Mouse (Mus musculus) heart, adult 2 months (tissue): ENCODE measurements at regions not wholly inside any gene's neighbourhood (a gene's known extent, or its start where the extent isn't known, plus 50 kb on each side); places are given as distances from the start of the nearest gene placed in this dataset.

Source experiments
- DNase-seq, 2 experiments: peaks; one replicate each; pipeline ENCODE4 v3.0.0; 2021
- H3K27ac ChIP-seq: fragments of 200-600 bp; 2 replicates; pipeline ENCODE4 v1.8.1; 2022
- H3K27me3 ChIP-seq: fragments of 200-500 bp; 2 replicates; pipeline ENCODE4 v1.6.1; 2012; ENCODE audit warnings: mild to moderate bottlenecking, low read length, inconsistent platforms, mixed read lengths; ENCODE audit not compliant: control insufficient read depth, insufficient read depth
- H3K36me3 ChIP-seq: fragments of 200-500 bp; 2 replicates; pipeline ENCODE4 v1.6.1; 2012; ENCODE audit warnings: low read length, inconsistent platforms; ENCODE audit not compliant: control insufficient read depth, insufficient read depth
- H3K4me1 ChIP-seq: fragments of 200-500 bp; 2 replicates; pipeline ENCODE4 v1.6.1; 2011; ENCODE audit warnings: low read length; ENCODE audit not compliant: control insufficient read depth, insufficient read depth
- H3K4me3 ChIP-seq: fragments of 200-600 bp; 2 replicates; pipeline ENCODE4 v1.8.1; 2022
- H3K79me2 ChIP-seq: fragments of 200-500 bp; replicated peaks from 2 replicates; pipeline ENCODE4 v1.6.1; 2012; ENCODE audit warnings: mild to moderate bottlenecking, inconsistent platforms, low read length, moderate library complexity, mixed read lengths; ENCODE audit not compliant: control insufficient read depth, insufficient read depth
- H3K9ac ChIP-seq: fragments of 200-500 bp; 2 replicates; pipeline ENCODE4 v1.6.1; 2012; ENCODE audit warnings: low read depth, mild to moderate bottlenecking, control low read depth, inconsistent platforms, low read length, mixed read lengths
- CTCF ChIP-seq: fragments of 200-600 bp; IDR thresholded peaks from 2 replicates; pipeline ENCODE4 v1.8.1; 2022; ENCODE audit warnings: antibody characterized with exemption, mild to moderate bottlenecking, moderate library complexity
- EP300 ChIP-seq: fragments of 200-500 bp; IDR thresholded peaks from 2 replicates; pipeline ENCODE4 v1.6.1; 2011; ENCODE audit warnings: low read depth, low read length, control low read depth; ENCODE audit not compliant: insufficient read depth
- POLR2A ChIP-seq: fragments of 200-500 bp; IDR thresholded peaks from 2 replicates; pipeline ENCODE4 v1.6.1; 2011; ENCODE audit warnings: mild to moderate bottlenecking, low read depth, low read length, control low read depth; ENCODE audit not compliant: insufficient read depth
- WGBS: fragments of 180-500 bp; shearing (Covaris S2); methylation state at CpG from one replicate; pipeline ENCODE4 v1.1.7; 2018; 5-methylcytosine and 5-hydroxymethylcytosine counted together
- intact Hi-C: fragments of 180-260 bp; cut with DNase I; formaldehyde crosslinking; loops from one replicate; pipeline ENCODE4 v1.15.1; 2025

DNA sequence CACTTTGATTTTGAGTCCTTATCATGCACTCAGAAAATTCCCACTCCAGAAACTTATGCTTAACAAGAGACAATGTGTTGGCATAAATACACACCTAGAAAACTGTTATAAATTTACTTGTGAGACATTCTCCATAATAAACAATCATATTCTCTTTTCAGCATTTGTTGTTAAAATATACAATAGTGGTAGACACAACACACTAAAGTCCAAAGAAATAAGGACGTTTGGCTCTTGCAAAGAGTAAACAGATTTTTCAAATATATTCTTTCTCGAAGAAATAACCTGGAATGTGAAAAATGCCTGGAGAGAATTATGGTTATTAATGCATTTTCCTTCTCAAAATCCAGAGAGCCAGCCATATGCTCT lies 91.8 kb upstream of the Ddit4l start:
- H3K27ac ChIP-seq, result no peak overlapping the region
- no peaks in the 10 kb centered on the region for H3K4me1 ChIP-seq
- intact Hi-C loops, result no loop called here
- H3K79me2 ChIP-seq, result no peaks in the 10 kb centered on the region
- no peak overlapping the region for H3K4me3 ChIP-seq
- H3K9ac ChIP-seq, result no peak overlapping the region
- no peaks in the 10 kb centered on the region for H3K36me3 ChIP-seq
- DNase-seq, result no peak
- no peak for TF ChIP-seq EP300
- TF ChIP-seq POLR2A, result no peak
- TF ChIP-seq CTCF, result no peak
- no peaks in the 10 kb centered on the region for H3K27me3 ChIP-seq
- WGBS, result 62% methylated on average over 2 of the region's 2 CpGs

- Histone ChIP-seq H3K27ac (no peak overlapping the region), H3K4me3 (no peak overlapping the region), H3K9ac (no peak overlapping the region), H3K36me3 (no peaks in the 10 kb centered on the region), H3K4me1 (no peaks in the 10 kb centered on the region), H3K79me2 (no peaks in the 10 kb centered on the region), H3K27me3 (no peaks in the 10 kb centered on the region)
- 81% methylated on average over 7 of the region's 7 CpGs for WGBS
- no peak for TF ChIP-seq CTCF
- no peak for TF ChIP-seq POLR2A
- no peak for TF ChIP-seq EP300
- intact Hi-C loops, result no loop called here
- DNase-seq, result no peak
Measured at GRCm38 (mm10) chr3:137529961-137530609, 91.3 kb upstream of the Ddit4l start.

GRCm38 (mm10) chr3:137541666-137542065 lies 79.7 kb upstream of the Ddit4l start:
- Histone ChIP-seq H3K9ac (no peak overlapping the region), H3K36me3 (no peaks in the 10 kb centered on the region), H3K27me3 (no peaks in the 10 kb centered on the region), H3K4me3 (no peak overlapping the region), H3K27ac (no peak overlapping the region), H3K4me1 (no peaks in the 10 kb centered on the region), H3K79me2 (no peaks in the 10 kb centered on the region)
- TF ChIP-seq EP300, result no peak
- TF ChIP-seq POLR2A, result no peak
- no peak for TF ChIP-seq CTCF
- intact Hi-C loops, result no loop called here
- 72% methylated on average over 3 of the region's 3 CpGs for WGBS
- no peak for DNase-seq

GRCm38 (mm10) chr3:137542343-137542742 lies 79.1 kb upstream of the Ddit4l start:
- Histone ChIP-seq H3K9ac (no peak overlapping the region), H3K79me2 (no peaks in the 10 kb centered on the region), H3K27me3 (no peaks in the 10 kb centered on the region), H3K4me1 (no peaks in the 10 kb centered on the region), H3K27ac (no peak overlapping the region), H3K4me3 (no peak overlapping the region), H3K36me3 (no peaks in the 10 kb centered on the region)
- no peak for DNase-seq
- intact Hi-C loops, result no loop called here
- no peak for TF ChIP-seq CTCF
- 50% methylated on average over 1 of the region's 1 CpGs for WGBS

DNA sequence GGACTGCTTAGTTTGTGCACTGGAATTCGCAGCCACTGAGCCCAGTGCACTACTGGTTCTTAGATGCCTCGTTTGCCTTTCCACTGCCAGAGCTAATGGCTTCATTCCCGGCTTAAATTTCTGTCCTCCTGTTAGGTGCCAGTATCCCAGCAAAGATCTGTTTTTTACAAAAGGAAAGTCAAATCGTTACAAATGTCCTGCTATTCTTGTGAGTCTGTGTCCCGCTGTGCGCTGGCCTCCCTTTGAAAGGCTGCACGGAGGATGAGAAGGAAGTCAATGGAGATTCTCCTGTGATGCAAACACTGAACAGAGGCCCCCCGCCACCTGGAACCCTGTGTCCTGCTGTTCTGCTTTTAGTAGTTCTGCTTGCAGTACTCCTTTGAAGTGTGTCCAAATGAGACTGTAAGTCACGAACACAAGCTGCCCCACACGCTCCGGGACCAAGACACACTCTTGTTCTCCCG lies 74.0 kb upstream of the Ddit4l start:
- peak overlapping the region; percentile 65 for H3K27ac ChIP-seq
- H3K4me3 ChIP-seq, result no peak overlapping the region
- DNase-seq, result no peak
- no peaks in the 10 kb centered on the region for H3K27me3 ChIP-seq
- no peak for TF ChIP-seq EP300
- no peak for TF ChIP-seq POLR2A
- no peak for TF ChIP-seq CTCF
- intact Hi-C loops, result no loop called here
- H3K9ac ChIP-seq, result no peak overlapping the region
- no peaks in the 10 kb centered on the region for H3K4me1 ChIP-seq
- H3K36me3 ChIP-seq, result no peaks in the 10 kb centered on the region
- 17% methylated on average over 12 of the region's 12 CpGs for WGBS
- no peaks in the 10 kb centered on the region for H3K79me2 ChIP-seq

GRCm38 (mm10) chr3:137547938-137548337 lies 73.5 kb upstream of the Ddit4l start:
- no peak overlapping the region for H3K9ac ChIP-seq
- H3K4me1 ChIP-seq, result no peaks in the 10 kb centered on the region
- peak; percentile 39 to 68 for DNase-seq
- H3K4me3 ChIP-seq, result no peak overlapping the region
- intact Hi-C loops, result no loop called here
- no peaks in the 10 kb centered on the region for H3K27me3 ChIP-seq
- no peaks in the 10 kb centered on the region for H3K79me2 ChIP-seq
- TF ChIP-seq EP300, result no peak
- no peak for TF ChIP-seq POLR2A
- TF ChIP-seq CTCF, result no peak
- H3K36me3 ChIP-seq, result no peaks in the 10 kb centered on the region
- WGBS, result 22% methylated on average over 6 of the region's 6 CpGs
- H3K27ac ChIP-seq, result peak overlapping the region; percentile 65
